Mouse (Mus musculus) spleen, adult 2 months (tissue): ENCODE data around the gene Cdh23.

Experiments
- CTCF ChIP-seq: fragments of 200-500 bp; IDR thresholded peaks from 2 replicates; pipeline ENCODE4 v1.5.1; 2011; ENCODE audit warnings: mild to moderate bottlenecking, inconsistent platforms; ENCODE audit not compliant: insufficient read depth, insufficient read length, insufficient replicate concordance; ENCODE audit errors: extremely low read depth
- POLR2A ChIP-seq: fragments of 200-500 bp; IDR thresholded peaks from 2 replicates; pipeline ENCODE4 v1.6.1; 2011; ENCODE audit warnings: low read depth, low read length, inconsistent platforms

DNA sequence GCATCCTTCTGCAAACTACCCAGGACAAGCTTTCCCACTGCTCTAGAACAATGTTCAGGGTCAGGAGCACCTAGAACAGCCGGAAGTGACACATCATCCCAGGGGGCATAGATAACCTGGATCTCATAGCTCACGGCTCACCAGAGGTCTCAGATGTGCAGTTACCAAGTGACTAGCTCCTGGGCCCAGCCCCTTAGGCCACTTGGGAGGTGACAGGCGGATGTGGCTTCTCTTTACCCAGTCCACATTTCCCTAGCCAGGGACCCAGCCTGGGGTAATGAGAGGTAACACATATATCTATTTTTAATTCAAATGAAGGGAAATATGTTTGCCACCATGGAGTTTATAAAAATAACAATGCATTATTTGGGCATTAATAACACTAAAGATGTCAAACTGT is 71.3 kb downstream of the Cdh23 start:
- no peak for TF ChIP-seq CTCF
- no peak for TF ChIP-seq POLR2A
